Mouse (Mus musculus) hindbrain, postnatal 0 days (tissue): ENCODE results near the gene Zbp1. TPM values are rescaled to one million over a fixed set of nuclear protein-coding genes. Genes with fewer than 3 reads are reported as not detected.
A peak's percentile ranks its signal among the peaks of the same experiment; 100 is the strongest.

ENCODE experiments used
- ATAC-seq: fragments of 200-750 bp; cut with Nextera tagmentation; 2 replicates; pipeline ENCODE4 v1.8.0; 2017; ENCODE audit warnings: mild to moderate bottlenecking, moderate TSS enrichment, moderate library complexity
- DNase-seq: peaks from one replicate; pipeline ENCODE4 v3.0.0-alpha.2; 2015; ENCODE audit warnings: low spot score
- H3K27ac ChIP-seq: fragments of 300-500 bp; sonication (generic); 2 replicates; pipeline ENCODE4 v1.5.1; 2014; ENCODE audit warnings: mild to moderate bottlenecking
- H3K27me3 ChIP-seq: fragments of 300-500 bp; sonication (generic); 2 replicates; pipeline ENCODE4 v1.6.1; 2014; ENCODE audit warnings: low read length, mixed read lengths; ENCODE audit not compliant: insufficient read depth
- H3K36me3 ChIP-seq: fragments of 300-500 bp; sonication (generic); 2 replicates; pipeline ENCODE4 v1.6.1; 2014; ENCODE audit warnings: low read length, mixed read lengths; ENCODE audit not compliant: insufficient read depth
- H3K4me1 ChIP-seq: fragments of 300-500 bp; sonication (generic); 2 replicates; pipeline ENCODE4 v1.6.1; 2014; ENCODE audit warnings: antibody characterized with exemption, low read length, mixed read lengths; ENCODE audit not compliant: insufficient read depth
- H3K4me2 ChIP-seq: fragments of 300-500 bp; sonication (generic); 2 replicates; pipeline ENCODE4 v1.6.1; 2014; ENCODE audit warnings: low read depth, mild to moderate bottlenecking, low read length, moderate library complexity, mixed read lengths
- H3K4me3 ChIP-seq: fragments of 300-500 bp; sonication (generic); 2 replicates; pipeline ENCODE4 v1.5.1; 2014; ENCODE audit warnings: low read length
- H3K9ac ChIP-seq: fragments of 300-500 bp; sonication (generic); replicated peaks from 2 replicates; pipeline ENCODE4 v1.6.1; 2014; ENCODE audit warnings: mild to moderate bottlenecking, low read length, moderate library complexity, mixed read lengths
- H3K9me3 ChIP-seq: fragments of 300-500 bp; sonication (generic); 2 replicates; pipeline ENCODE4 v1.6.1; 2016; ENCODE audit warnings: low read length, mixed read lengths
- CTCF ChIP-seq: IDR thresholded peaks from 2 replicates; pipeline ENCODE4 v1.5.1; 2016; ENCODE audit warnings: antibody characterized with exemption, control low read depth, low read depth
- WGBS: fragments of 180-500 bp; shearing (Covaris S2); extraction: QIAGEN DNeasy Blood & Tissue Kit; methylation state at CpG from one replicate; pipeline ENCODE4 v1.1.7; 2014; 5-methylcytosine and 5-hydroxymethylcytosine counted together
- polyA plus RNA-seq: library from polyadenylated mRNA; unstranded; fragments of >200 nt; fragmentation: Nextera tagmentation; extraction: Ambion mirVana; gene quantifications from 2 replicates; pipeline ENCODE4 v1.2.1, GENCODE M21; 2015
- total RNA-seq: library from RNA; depleted of rRNA; stranded (reverse); fragments of >200 nt; gene quantifications from 2 replicates; pipeline ENCODE4 v1.2.3, GENCODE M21; 2014; rRNA removed

The Zbp1 gene
- total RNA-seq: not detected in 2 replicates
- 0.58 and 0.68 TPM in 2 replicates for polyA plus RNA-seq

- ATAC-seq (no peak), DNase-seq (no peak)
- Histone ChIP-seq H3K9me3 (no peaks in the 10 kb centered on the region), H3K27ac (no peak within 1 kb of the TSS), H3K36me3 (no peaks in the 10 kb centered on the region), H3K4me3 (no peak within 1 kb of the TSS), H3K27me3 (no peaks in the 10 kb centered on the region), H3K9ac (no peak within 1 kb of the TSS), H3K4me1 (no peaks in the 10 kb centered on the region), H3K4me2 (no peak within 1 kb of the TSS)
- no peak for TF ChIP-seq CTCF
- 61% methylated on average over 11 of the region's 11 CpGs for WGBS
Measured at GRCm38 (mm10) chr2:173218416-173219141, at the start of gene Zbp1. Gene Zbp1, minus strand, starts transcription at chr2:173218923.

GRCm38 (mm10) chr2:173267562-173267961 is 48.8 kb upstream of the Zbp1 start:
- Histone ChIP-seq H3K9ac (no peak overlapping the region), H3K9me3 (no peaks in the 10 kb centered on the region), H3K36me3 (no peaks in the 10 kb centered on the region), H3K4me3 (no peak overlapping the region), H3K4me2 (no peak overlapping the region), H3K27me3 (no peaks in the 10 kb centered on the region), H3K27ac (no peak overlapping the region), H3K4me1 (peaks cover 26% of the 10 kb centered on the region)
- no peak for TF ChIP-seq CTCF
- ATAC-seq: no peak
- 69% methylated on average over 3 of the region's 3 CpGs for WGBS
- DNase-seq: no peak

- no peaks in the 10 kb centered on the region for H3K9me3 ChIP-seq
- ATAC-seq (no peak), DNase-seq (no peak)
- TF ChIP-seq CTCF: no peak
- H3K9ac ChIP-seq: no peak overlapping the region
- H3K27ac ChIP-seq: no peak overlapping the region
- H3K4me2 ChIP-seq: no peak overlapping the region
- no peak overlapping the region for H3K4me3 ChIP-seq
- H3K36me3 ChIP-seq: no peaks in the 10 kb centered on the region
- H3K4me1 ChIP-seq: peaks cover 26% of the 10 kb centered on the region
- 65% methylated on average over 25 of the region's 25 CpGs for WGBS
- no peaks in the 10 kb centered on the region for H3K27me3 ChIP-seq
Measured at GRCm38 (mm10) chr2:173266349-173267112, 47.8 kb upstream of the Zbp1 start.

- no peak for TF ChIP-seq CTCF
- H3K9ac ChIP-seq: no peak overlapping the region
- peaks cover 23% of the 10 kb centered on the region for H3K4me1 ChIP-seq
- no peaks in the 10 kb centered on the region for H3K9me3 ChIP-seq
- H3K36me3 ChIP-seq: no peaks in the 10 kb centered on the region
- ATAC-seq: no peak
- 85% methylated on average over 22 of the region's 22 CpGs for WGBS
- H3K4me3 ChIP-seq: no peak overlapping the region
- H3K4me2 ChIP-seq: no peak overlapping the region
- no peaks in the 10 kb centered on the region for H3K27me3 ChIP-seq
- no peak for DNase-seq
- no peak overlapping the region for H3K27ac ChIP-seq
Measured at GRCm38 (mm10) chr2:173265468-173266265, 46.9 kb upstream of the Zbp1 start.

- ATAC-seq (peak; percentile 53), DNase-seq (peak; percentile 80)
- H3K27ac ChIP-seq: no peak overlapping the region
- WGBS: 30% methylated on average over 13 of the region's 13 CpGs
- no peak for TF ChIP-seq CTCF
- H3K9ac ChIP-seq: no peak overlapping the region
- H3K4me2 ChIP-seq: no peak overlapping the region
- no peaks in the 10 kb centered on the region for H3K36me3 ChIP-seq
- no peaks in the 10 kb centered on the region for H3K27me3 ChIP-seq
- no peaks in the 10 kb centered on the region for H3K9me3 ChIP-seq
- H3K4me1 ChIP-seq: peaks cover 12% of the 10 kb centered on the region; the same call in 1 of the 2 replicates
- no peak overlapping the region for H3K4me3 ChIP-seq
Measured at GRCm38 (mm10) chr2:173264467-173265128, 45.9 kb upstream of the Zbp1 start.
